Mouse (Mus musculus) A20 (cell line): ENCODE data around the gene Frmpd1.

Experiments used
- DNase-seq: peaks from one replicate; pipeline ENCODE4 v3.0.0-alpha.2; 2011; ENCODE audit warnings: low read depth, low spot score

Gene Frmpd1

DNA sequence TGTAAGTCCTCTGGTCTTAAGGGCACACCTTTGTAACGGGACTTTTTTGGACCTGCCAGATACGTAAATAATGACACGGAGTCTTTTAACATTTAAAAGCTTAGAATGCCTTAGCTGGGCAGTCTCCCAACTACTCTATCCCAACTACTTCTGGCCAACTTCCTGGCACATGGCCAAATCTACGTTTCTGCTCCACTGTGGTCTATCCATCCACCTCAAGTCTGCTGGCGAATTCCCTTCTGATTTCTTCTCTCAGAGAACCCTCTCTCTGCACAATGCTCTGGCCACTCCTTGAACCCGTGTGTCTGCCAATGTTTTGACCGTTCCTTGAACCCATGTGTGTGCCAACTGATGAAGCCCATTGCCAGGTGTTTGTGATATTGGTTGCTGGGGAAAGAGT lies 146.5 kb downstream of the Frmpd1 start:
- DNase-seq = no peak

- DNase-seq = no peak
Measured at GRCm38 (mm10) chr4:45332466-45332865, 147.8 kb downstream of the Frmpd1 start.
